Mouse (Mus musculus): ENCODE results near the gene Spaar.

- TF ChIP-seq POLR2A (IDR thresholded peaks at IDR 0.05; ENCODE audit: low read depth, low read length) = no peak
- TF ChIP-seq CTCF (IDR thresholded peaks at IDR 0.05; ENCODE audit: extremely low read depth, insufficient read depth, insufficient read length, insufficient replicate concordance) = no peak
These were observed 35.2 kb upstream of the Spaar start for GRCm38 (mm10) chr4:43694439-43695248.
